Mouse (Mus musculus) limb, embryonic 12.5 days (tissue): ENCODE data around the gene Lrrc75a. TPM values are rescaled to one million over a fixed set of nuclear protein-coding genes. Genes with fewer than 3 reads are reported as not detected.
A peak's percentile ranks its signal among the peaks of the same experiment; 100 is the strongest.

Experiments used
- ATAC-seq: fragments of 200-750 bp; cut with Nextera tagmentation; 2 replicates; pipeline ENCODE4 v1.8.0; 2017; ENCODE audit warnings: low read depth, moderate TSS enrichment; ENCODE audit not compliant: insufficient number of reproducible peaks, insufficient read depth, low FRiP score, low TSS enrichment
- H3K27ac ChIP-seq: fragments of 300-500 bp; sonication (generic); 2 replicates; pipeline ENCODE4 v1.5.1; 2016; ENCODE audit warnings: mild to moderate bottlenecking, moderate library complexity
- H3K27me3 ChIP-seq: fragments of 300-500 bp; sonication (generic); 2 replicates; pipeline ENCODE4 v1.6.1; 2016; ENCODE audit warnings: mild to moderate bottlenecking, moderate library complexity
- H3K36me3 ChIP-seq: fragments of 300-500 bp; sonication (generic); 2 replicates; pipeline ENCODE4 v1.6.1; 2016; ENCODE audit warnings: mild to moderate bottlenecking, moderate library complexity
- H3K4me1 ChIP-seq: fragments of 300-500 bp; sonication (generic); replicated peaks from 2 replicates; pipeline ENCODE4 v1.6.1; 2016
- H3K4me2 ChIP-seq: fragments of 300-500 bp; sonication (generic); 2 replicates; pipeline ENCODE4 v1.6.1; 2016; ENCODE audit warnings: mild to moderate bottlenecking, moderate library complexity
- H3K4me3 ChIP-seq: fragments of 300-500 bp; sonication (generic); replicated peaks from 2 replicates; pipeline ENCODE4 v1.5.1; 2016; ENCODE audit warnings: mild to moderate bottlenecking
- H3K9ac ChIP-seq: fragments of 300-500 bp; sonication (generic); replicated peaks from 2 replicates; pipeline ENCODE4 v1.6.1; 2016; ENCODE audit warnings: mild to moderate bottlenecking, moderate library complexity
- H3K9me3 ChIP-seq: fragments of 300-500 bp; sonication (generic); 2 replicates; pipeline ENCODE4 v1.6.1; 2016; ENCODE audit warnings: mild to moderate bottlenecking, moderate library complexity
- WGBS: fragments of 180-500 bp; shearing (Covaris S2); methylation state at CpG from one replicate; pipeline ENCODE4 v1.1.7; 2016; 5-methylcytosine and 5-hydroxymethylcytosine counted together
- polyA plus RNA-seq: library from polyadenylated mRNA; unstranded; fragments of >200 nt; fragmentation: Nextera tagmentation; extraction: Ambion mirVana; gene quantifications from 2 replicates; pipeline ENCODE4 v1.2.1, GENCODE M21; 2016

Lrrc75a gene
- polyA plus RNA-seq, 1 experiment from 2014 or later = 19.2 TPM

DNA sequence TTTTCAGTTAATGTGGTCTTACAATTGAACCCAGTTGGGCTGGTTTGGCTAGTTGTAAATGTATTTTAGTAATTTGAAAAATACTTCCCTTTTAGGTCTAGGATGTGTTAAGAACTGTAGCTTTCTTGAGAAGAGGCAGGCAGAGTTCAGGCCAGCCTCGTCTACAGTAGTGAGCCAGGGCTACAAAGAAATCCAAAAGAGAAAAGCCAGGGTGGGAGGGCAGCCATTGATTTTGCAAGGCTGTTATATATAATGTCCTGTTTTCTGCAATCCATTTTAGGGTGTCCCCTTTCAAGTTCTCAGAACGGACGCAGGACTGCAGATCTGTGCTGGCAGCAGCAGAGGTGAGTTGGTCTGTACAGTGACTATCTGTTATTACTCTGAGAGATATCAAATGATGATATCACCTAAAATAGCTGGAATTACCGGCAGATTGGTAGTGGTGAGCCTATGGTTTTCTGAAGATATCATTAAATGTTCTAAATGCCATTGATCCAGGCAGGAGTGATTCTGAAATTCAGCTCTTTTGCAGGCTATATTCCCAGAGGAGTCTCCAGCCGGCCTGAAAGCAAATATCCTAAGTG is 44.1 kb downstream of the Lrrc75a start:
- H3K9me3 ChIP-seq = no peaks in the 10 kb centered on the region
- H3K4me3 ChIP-seq = peak overlapping the region; percentile 85
- WGBS = 18% methylated on average over 5 of the region's 5 CpGs
- no peaks in the 10 kb centered on the region for H3K27me3 ChIP-seq
- peak overlapping the region; percentile 98 for H3K9ac ChIP-seq
- no peak for ATAC-seq
- peak overlapping the region; percentile 82 for H3K4me2 ChIP-seq
- H3K36me3 ChIP-seq = peaks cover 55% of the 10 kb centered on the region
- H3K27ac ChIP-seq = peak overlapping the region; percentile 94
- H3K4me1 ChIP-seq = peaks cover 24% of the 10 kb centered on the region

DNA sequence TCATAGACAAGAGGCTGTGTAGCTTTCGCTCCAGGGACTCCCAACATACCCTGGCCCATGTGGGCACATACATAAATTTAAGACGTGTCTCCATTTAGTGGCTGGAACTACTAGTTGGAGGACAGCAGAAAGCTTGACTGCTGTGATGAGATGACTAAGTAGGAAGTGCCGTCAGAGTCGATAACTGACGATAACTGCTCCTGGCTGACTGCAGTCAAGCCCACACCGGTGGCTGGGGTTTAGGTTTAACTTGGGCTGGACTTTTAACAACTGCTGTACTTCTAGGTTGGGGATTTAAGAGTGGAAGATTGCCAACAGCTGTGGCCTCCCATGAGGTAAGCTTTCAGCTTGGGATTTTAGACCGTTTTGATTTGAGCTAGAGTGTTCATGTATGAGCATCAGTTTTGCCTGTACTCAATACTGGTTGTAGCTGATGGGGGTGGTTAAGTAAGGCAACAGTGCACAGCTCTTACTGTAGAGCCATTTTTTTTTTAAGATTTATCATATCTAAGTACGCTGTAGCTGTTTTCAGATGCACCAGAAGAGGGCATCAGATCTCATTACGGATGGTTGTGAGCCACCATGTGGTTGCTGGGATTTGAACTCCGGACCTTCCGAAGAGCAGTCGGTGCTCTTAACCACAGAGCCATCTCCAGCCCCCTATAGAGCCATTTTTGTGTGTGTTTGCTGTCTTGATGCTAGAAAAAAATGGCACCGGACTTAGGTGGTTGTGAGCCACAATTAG is 44.8 kb downstream of the Lrrc75a start:
- peak overlapping the region; percentile 85 for H3K4me3 ChIP-seq
- peaks cover 48% of the 10 kb centered on the region for H3K36me3 ChIP-seq
- WGBS = 0% methylated on average over 13 of the region's 13 CpGs
- peaks cover 24% of the 10 kb centered on the region for H3K4me1 ChIP-seq
- no peaks in the 10 kb centered on the region for H3K27me3 ChIP-seq
- peak; percentile 8; the same call in 1 of the 2 replicates for ATAC-seq
- H3K4me2 ChIP-seq = peak overlapping the region; percentile 82
- peak overlapping the region; percentile 94 for H3K27ac ChIP-seq
- H3K9me3 ChIP-seq = no peaks in the 10 kb centered on the region
- H3K9ac ChIP-seq = peak overlapping the region; percentile 98

DNA sequence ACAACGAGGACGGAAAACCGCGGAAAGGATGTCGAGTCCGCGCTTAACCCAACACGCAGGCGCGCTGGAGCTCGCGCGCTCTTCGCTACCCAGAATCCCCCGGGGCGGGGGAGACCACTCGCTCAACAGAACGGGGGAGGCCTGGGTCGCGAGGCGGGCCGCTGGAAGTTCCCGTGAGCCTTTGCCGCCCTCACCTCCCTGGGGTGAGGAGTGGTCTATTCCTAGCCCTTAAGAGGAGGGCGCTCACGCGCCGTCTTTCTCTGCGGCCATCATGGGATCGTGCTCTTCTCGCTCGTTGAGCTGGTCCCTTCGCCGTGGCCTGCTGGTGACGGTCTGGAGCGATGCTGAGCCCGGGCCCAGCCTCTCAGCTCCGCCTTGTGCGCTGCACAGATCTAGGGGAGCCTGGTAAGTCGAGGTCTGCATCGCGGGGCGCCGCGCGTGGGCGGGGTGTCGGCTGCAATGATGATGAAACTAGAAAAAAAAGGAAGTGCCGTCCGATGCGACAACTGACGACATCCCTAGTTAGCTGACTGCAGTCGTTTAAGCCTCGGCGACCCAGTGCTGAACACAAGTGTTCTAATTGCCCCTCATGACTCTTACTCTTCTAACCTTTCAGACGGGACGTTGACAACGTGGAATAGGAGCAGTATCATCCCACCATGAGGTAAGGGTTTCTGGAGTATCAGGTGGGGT is 45.6 kb downstream of the Lrrc75a start:
- peak overlapping the region; percentile 85 for H3K4me3 ChIP-seq
- under 1% methylated on average over 58 of the region's 58 CpGs for WGBS
- H3K4me1 ChIP-seq = peaks cover 29% of the 10 kb centered on the region
- H3K27ac ChIP-seq = peak overlapping the region; percentile 94
- H3K36me3 ChIP-seq = peaks cover 41% of the 10 kb centered on the region
- H3K27me3 ChIP-seq = no peaks in the 10 kb centered on the region
- ATAC-seq = peak; percentile 87
- H3K4me2 ChIP-seq = peak overlapping the region; percentile 82
- H3K9ac ChIP-seq = peak overlapping the region; percentile 98
- no peaks in the 10 kb centered on the region for H3K9me3 ChIP-seq

DNA sequence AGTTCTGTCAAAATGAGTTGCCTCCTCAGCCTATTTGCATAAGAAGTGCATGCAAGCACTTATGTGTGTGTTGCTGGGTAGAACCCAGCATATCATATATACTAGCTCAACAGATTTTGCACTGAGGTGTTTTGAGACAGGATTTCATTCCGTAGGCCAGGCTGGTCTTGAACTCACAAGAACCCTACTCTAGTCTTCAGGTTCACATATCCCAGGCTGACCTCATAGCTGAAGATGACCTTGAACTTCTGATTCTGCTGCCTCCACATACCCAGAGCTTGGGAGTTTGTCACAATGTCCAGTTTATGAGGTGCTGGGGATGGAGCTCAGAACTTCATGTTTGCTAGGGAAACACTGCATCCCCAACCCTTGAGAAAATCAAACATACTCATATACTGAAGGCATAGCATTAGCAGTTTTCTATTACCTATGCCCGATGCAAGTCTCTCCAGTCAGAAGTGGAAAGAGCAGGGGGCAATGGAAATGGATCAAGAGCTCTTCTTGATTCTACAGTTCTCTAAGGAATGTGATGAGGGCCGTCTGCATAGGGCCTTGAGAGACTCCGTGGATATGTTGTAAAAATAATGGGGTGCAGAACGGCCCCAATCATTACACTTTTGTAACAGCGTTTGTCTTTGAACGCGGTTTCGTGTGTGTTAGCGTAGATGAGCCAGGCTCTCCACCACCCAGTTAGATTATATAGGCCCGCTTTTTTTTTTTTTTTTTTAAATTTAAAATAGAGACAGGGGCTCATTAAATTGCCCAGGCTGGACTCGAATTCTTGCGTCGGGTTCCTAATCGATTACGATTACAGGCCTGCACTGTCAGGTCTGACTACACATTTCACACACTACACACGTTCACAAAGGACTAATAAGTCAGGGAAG is 46.3 kb downstream of the Lrrc75a start:
- H3K9ac ChIP-seq = peak overlapping the region; percentile 98
- H3K4me1 ChIP-seq = peaks cover 29% of the 10 kb centered on the region
- H3K9me3 ChIP-seq = no peaks in the 10 kb centered on the region
- H3K4me3 ChIP-seq = peak overlapping the region; percentile 85
- WGBS = 11% methylated on average over 17 of the region's 17 CpGs
- no peaks in the 10 kb centered on the region for H3K27me3 ChIP-seq
- H3K4me2 ChIP-seq = peak overlapping the region; percentile 82
- peaks cover 33% of the 10 kb centered on the region for H3K36me3 ChIP-seq
- peak overlapping the region; percentile 94 for H3K27ac ChIP-seq
- ATAC-seq = peak; percentile 5; the same call in 1 of the 2 replicates

DNA sequence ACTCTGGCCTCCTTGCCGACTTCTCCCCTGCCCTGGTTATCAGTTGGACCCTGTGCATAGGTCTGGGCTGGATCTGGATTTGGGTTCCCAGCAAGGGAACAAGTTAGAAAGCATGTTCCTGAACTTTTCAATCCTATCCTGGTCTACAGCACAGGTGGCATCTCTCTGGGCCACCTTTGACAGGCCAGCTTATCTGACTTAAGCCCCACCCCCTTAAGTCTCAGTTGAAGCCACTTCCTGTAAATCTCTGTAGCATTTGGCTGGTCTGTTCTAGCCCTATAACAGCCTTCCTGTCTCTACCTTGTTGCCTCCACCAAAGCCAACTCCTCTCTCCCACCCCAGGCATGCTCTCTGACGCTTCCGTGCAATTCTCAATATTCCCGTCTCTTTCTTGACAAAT is 49.8 kb downstream of the Lrrc75a start:
- Histone ChIP-seq H3K4me1 (peaks cover 5% of the 10 kb centered on the region), H3K9me3 (no peaks in the 10 kb centered on the region), H3K36me3 (no peaks in the 10 kb centered on the region), H3K4me2 (no peak overlapping the region), H3K4me3 (no peak overlapping the region), H3K27ac (no peak overlapping the region), H3K9ac (no peak overlapping the region), H3K27me3 (no peaks in the 10 kb centered on the region)
- 86% methylated on average over 4 of the region's 4 CpGs for WGBS
- no peak for ATAC-seq

DNA sequence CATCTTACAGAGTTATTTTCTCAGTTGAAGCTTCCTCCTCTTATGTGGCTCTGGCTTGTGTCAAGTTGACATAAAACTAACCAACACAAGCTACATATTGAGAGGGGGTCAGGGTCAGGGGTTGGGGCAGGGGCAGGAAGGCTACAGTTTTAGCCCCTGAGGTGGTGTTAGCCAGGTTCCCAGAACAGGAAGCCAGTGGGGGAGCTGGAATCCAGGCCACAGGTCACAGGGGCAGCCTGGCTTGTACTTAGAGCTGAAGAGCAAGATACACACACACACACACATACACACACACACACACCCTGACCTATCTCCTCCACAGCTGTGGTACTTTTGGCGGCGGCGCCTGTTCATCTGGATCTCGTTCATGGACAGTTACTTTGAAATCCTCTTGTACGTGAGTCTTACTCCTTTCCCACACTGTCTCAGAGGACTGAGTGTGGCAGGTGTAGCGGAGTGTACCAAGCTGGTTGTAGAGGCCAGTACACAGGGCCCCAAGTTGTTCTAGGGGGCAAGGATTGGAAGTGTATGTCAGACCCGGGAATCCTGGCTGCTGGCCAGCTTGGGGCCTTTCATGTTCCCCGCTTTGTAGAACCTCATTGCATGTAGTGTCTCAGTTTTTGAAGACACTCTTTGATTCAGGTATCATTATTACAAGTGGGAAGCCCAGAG is 56.3 kb downstream of the Lrrc75a start:
- no peaks in the 10 kb centered on the region for H3K27me3 ChIP-seq
- H3K4me2 ChIP-seq = no peak overlapping the region
- H3K4me3 ChIP-seq = no peak overlapping the region
- H3K4me1 ChIP-seq = peaks cover 5% of the 10 kb centered on the region; the same call in 1 of the 2 replicates
- no peak overlapping the region; the same call in 1 of the 2 replicates for H3K9ac ChIP-seq
- H3K9me3 ChIP-seq = no peaks in the 10 kb centered on the region
- 47% methylated on average over 8 of the region's 8 CpGs for WGBS
- no peak for ATAC-seq
- H3K27ac ChIP-seq = no peak overlapping the region
- H3K36me3 ChIP-seq = no peaks in the 10 kb centered on the region

DNA sequence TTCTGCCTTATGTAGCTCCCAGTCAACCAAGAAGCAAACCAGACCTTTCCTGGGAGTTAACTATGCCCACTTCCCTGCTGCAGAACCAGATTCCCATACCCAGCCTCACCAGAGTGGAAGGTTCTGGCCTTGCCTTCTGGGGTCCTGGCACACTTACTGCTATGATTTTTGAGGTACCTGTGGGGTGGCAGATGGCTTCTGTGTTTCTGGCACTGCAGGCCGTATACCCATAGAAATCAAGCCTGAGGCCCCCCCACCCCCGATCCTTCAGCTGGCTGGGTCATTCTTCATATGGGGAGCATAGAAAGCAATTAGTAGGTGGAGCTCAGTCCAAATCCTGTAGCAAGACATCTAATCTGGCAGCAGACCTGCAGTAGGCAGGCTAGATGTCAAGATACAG is 57.3 kb downstream of the Lrrc75a start:
- H3K4me1 ChIP-seq = peaks cover 5% of the 10 kb centered on the region; the same call in 1 of the 2 replicates
- no peak overlapping the region for H3K4me3 ChIP-seq
- no peak overlapping the region for H3K27ac ChIP-seq
- H3K27me3 ChIP-seq = no peaks in the 10 kb centered on the region
- no peak for ATAC-seq
- H3K4me2 ChIP-seq = no peak overlapping the region
- no peaks in the 10 kb centered on the region for H3K9me3 ChIP-seq
- H3K36me3 ChIP-seq = no peaks in the 10 kb centered on the region
- WGBS = 83% methylated on average over 2 of the region's 2 CpGs
- H3K9ac ChIP-seq = no peak overlapping the region

DNA sequence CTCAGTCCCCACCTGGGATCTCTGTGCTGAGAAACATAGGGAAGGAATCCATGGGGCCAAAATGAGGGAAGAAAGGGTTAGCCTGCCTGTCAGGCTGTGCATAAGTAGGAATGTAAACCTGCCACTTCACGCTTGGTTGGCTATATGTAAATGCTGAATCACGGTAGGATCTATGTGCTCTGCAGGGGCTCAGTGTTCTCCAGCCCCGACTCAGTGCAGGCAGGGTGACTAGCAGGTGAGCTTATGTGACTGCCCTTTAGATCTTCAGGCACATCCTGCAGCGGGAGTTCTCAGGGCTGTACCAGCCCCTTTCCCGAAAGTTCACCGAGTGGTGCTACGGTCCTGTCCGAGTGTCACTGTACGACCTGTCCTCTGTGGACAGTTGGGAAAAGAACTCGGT is 58.9 kb downstream of the Lrrc75a start:
- Histone ChIP-seq H3K4me3 (no peak overlapping the region), H3K9ac (no peak overlapping the region), H3K27me3 (no peaks in the 10 kb centered on the region), H3K4me1 (peaks cover 5% of the 10 kb centered on the region; the same call in 1 of the 2 replicates), H3K9me3 (no peaks in the 10 kb centered on the region), H3K27ac (no peak overlapping the region), H3K4me2 (no peak overlapping the region), H3K36me3 (no peaks in the 10 kb centered on the region)
- WGBS = 88% methylated on average over 10 of the region's 10 CpGs
- no peak for ATAC-seq

DNA sequence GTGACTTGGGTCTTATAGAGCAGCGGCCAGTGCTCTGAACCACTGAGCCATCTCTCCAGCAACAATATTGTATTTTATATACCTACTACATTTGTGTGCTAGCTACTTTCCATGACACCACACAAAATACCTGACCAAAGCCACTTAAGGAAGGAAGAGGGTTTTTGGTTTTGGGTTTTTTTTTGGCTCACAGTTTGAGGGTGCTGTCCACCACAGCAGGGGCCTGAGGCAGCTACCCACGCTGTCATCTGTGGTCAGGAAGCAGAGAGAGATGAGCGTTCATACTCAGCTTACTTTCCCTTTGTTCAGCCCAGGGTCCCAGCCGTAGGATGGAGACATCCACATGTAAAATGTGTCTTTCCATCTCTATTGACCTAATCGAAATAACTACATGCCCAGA is 61.3 kb downstream of the Lrrc75a start:
- Histone ChIP-seq H3K9me3 (no peaks in the 10 kb centered on the region), H3K27ac (no peak overlapping the region), H3K27me3 (no peaks in the 10 kb centered on the region), H3K4me1 (peaks cover 3% of the 10 kb centered on the region; the same call in 1 of the 2 replicates), H3K36me3 (no peaks in the 10 kb centered on the region), H3K9ac (no peak overlapping the region), H3K4me2 (no peak overlapping the region), H3K4me3 (no peak overlapping the region)
- 90% methylated on average over 5 of the region's 5 CpGs for WGBS
- no peak for ATAC-seq

DNA sequence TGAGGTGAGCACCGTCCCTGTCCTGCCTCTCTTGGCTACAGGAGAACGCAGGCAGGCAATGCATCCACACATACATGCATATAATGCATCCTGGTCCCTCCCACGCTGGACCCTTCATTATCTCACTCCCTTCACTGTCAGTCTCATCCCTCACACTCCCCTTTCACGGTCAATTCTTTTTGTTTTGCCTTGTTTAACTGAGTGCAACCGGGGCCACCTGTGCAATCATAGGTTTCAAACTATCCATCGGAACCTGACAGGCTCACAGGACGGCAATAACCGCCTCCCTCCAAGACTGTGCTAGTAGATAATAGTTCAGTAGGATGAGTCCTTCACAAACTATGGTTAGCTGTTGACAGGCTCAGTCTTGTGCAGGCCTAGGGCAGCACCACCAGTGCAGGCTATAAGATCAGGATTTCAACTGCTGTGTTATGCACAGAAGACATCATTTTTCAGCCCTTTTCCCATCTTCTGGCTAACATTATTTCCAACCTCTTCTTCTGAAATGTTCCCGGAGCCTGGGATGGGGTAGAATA is 63.6 kb downstream of the Lrrc75a start:
- Histone ChIP-seq H3K4me3 (no peak overlapping the region), H3K27ac (no peak overlapping the region), H3K9me3 (no peaks in the 10 kb centered on the region), H3K27me3 (no peaks in the 10 kb centered on the region), H3K4me1 (no peaks in the 10 kb centered on the region), H3K4me2 (no peak overlapping the region), H3K36me3 (no peaks in the 10 kb centered on the region), H3K9ac (no peak overlapping the region)
- ATAC-seq = no peak
- 84% methylated on average over 9 of the region's 9 CpGs for WGBS
